Mouse (Mus musculus) midbrain, embryonic 12.5 days (tissue): ENCODE data around the gene Coq4. TPM values are rescaled to one million over a fixed set of nuclear protein-coding genes. Genes with fewer than 3 reads are reported as not detected.

Experiments used
- ATAC-seq: fragments of 200-750 bp; cut with Nextera tagmentation; 2 replicates; pipeline ENCODE4 v1.8.0; 2017; ENCODE audit warnings: low read depth, moderate TSS enrichment, moderate library complexity; ENCODE audit not compliant: low FRiP score
- H3K27ac ChIP-seq: fragments of 300-500 bp; sonication (generic); replicated peaks from 2 replicates; pipeline ENCODE4 v1.5.1; 2016; ENCODE audit warnings: mild to moderate bottlenecking
- H3K27me3 ChIP-seq: fragments of 300-500 bp; sonication (generic); 2 replicates; pipeline ENCODE4 v1.6.1; 2016; ENCODE audit warnings: mild to moderate bottlenecking
- H3K36me3 ChIP-seq: fragments of 300-500 bp; sonication (generic); 2 replicates; pipeline ENCODE4 v1.6.1; 2016
- H3K4me1 ChIP-seq: fragments of 300-500 bp; sonication (generic); 2 replicates; pipeline ENCODE4 v1.6.1; 2016
- H3K4me2 ChIP-seq: fragments of 300-500 bp; sonication (generic); replicated peaks from 2 replicates; pipeline ENCODE4 v1.6.1; 2016; ENCODE audit warnings: mild to moderate bottlenecking, moderate library complexity
- H3K4me3 ChIP-seq: fragments of 300-500 bp; sonication (generic); 2 replicates; pipeline ENCODE4 v1.5.1; 2016; ENCODE audit warnings: mild to moderate bottlenecking
- H3K9ac ChIP-seq: fragments of 300-500 bp; sonication (generic); replicated peaks from 2 replicates; pipeline ENCODE4 v1.6.1; 2016; ENCODE audit warnings: mild to moderate bottlenecking, moderate library complexity
- H3K9me3 ChIP-seq: fragments of 300-500 bp; sonication (generic); 2 replicates; pipeline ENCODE4 v1.6.1; 2016; ENCODE audit warnings: mild to moderate bottlenecking
- WGBS: fragments of 180-500 bp; shearing (Covaris S2); methylation state at CpG from one replicate; pipeline ENCODE4 v1.1.7; 2016; 5-methylcytosine and 5-hydroxymethylcytosine counted together
- polyA plus RNA-seq: library from polyadenylated mRNA; unstranded; fragments of >200 nt; fragmentation: Nextera tagmentation; extraction: Ambion mirVana; gene quantifications from 2 replicates; pipeline ENCODE4 v1.2.1, GENCODE M21; 2016

Coq4 gene
- polyA plus RNA-seq, result 25.0 and 33.2 TPM in 2 replicates

- Histone ChIP-seq H3K4me1 (peaks cover 17% of the 10 kb centered on the region), H3K36me3 (peaks cover 63% of the 10 kb centered on the region), H3K27ac (peak within 1 kb of the TSS; percentile 63), H3K27me3 (no peaks in the 10 kb centered on the region), H3K4me2 (peak within 1 kb of the TSS; percentile 81), H3K4me3 (peak within 1 kb of the TSS; percentile 84), H3K9ac (peak within 1 kb of the TSS; percentile 79), H3K9me3 (no peaks in the 10 kb centered on the region)
- peak; percentile 76; the same call in 1 of the 2 replicates for ATAC-seq
- 2% methylated on average over 31 of the region's 31 CpGs for WGBS
These were observed at the start of gene Coq4 for GRCm38 (mm10) chr2:29787104-29787917. Gene Coq4 (plus strand): TSS chr2:29787493.

- WGBS, result 61% methylated on average over 4 of the region's 4 CpGs
- Histone ChIP-seq H3K27me3 (no peaks in the 10 kb centered on the region), H3K27ac (no peak overlapping the region; the same call in 1 of the 2 replicates), H3K9me3 (no peaks in the 10 kb centered on the region), H3K4me3 (no peak overlapping the region), H3K9ac (no peak overlapping the region), H3K36me3 (peaks cover 65% of the 10 kb centered on the region), H3K4me2 (no peak overlapping the region), H3K4me1 (no peaks in the 10 kb centered on the region)
- no peak for ATAC-seq
These were observed 48.5 kb upstream of the Coq4 start for GRCm38 (mm10) chr2:29738799-29739198.

- Histone ChIP-seq H3K9me3 (no peaks in the 10 kb centered on the region), H3K4me3 (no peak overlapping the region), H3K27me3 (no peaks in the 10 kb centered on the region), H3K27ac (no peak overlapping the region; the same call in 1 of the 2 replicates), H3K9ac (no peak overlapping the region), H3K4me1 (no peaks in the 10 kb centered on the region), H3K36me3 (peaks cover 59% of the 10 kb centered on the region), H3K4me2 (no peak overlapping the region)
- ATAC-seq, result no peak
- WGBS, result 79% methylated on average over 5 of the region's 5 CpGs
These were observed 47.9 kb upstream of the Coq4 start for GRCm38 (mm10) chr2:29739368-29739767.

- ATAC-seq, result no peak
- peaks cover 41% of the 10 kb centered on the region for H3K36me3 ChIP-seq
- H3K4me2 ChIP-seq, result no peak overlapping the region
- H3K27me3 ChIP-seq, result peaks cover 15% of the 10 kb centered on the region
- no peak overlapping the region for H3K9ac ChIP-seq
- no peaks in the 10 kb centered on the region for H3K4me1 ChIP-seq
- no peak overlapping the region for H3K27ac ChIP-seq
- no peaks in the 10 kb centered on the region for H3K9me3 ChIP-seq
- 94% methylated on average over 6 of the region's 6 CpGs for WGBS
- no peak overlapping the region for H3K4me3 ChIP-seq
These were observed 46.1 kb upstream of the Coq4 start for GRCm38 (mm10) chr2:29741207-29741606.

- no peak overlapping the region for H3K27ac ChIP-seq
- WGBS, result 96% methylated on average over 6 of the region's 6 CpGs
- peaks cover 6% of the 10 kb centered on the region for H3K4me1 ChIP-seq
- no peak for ATAC-seq
- H3K4me2 ChIP-seq, result no peak overlapping the region
- peaks cover 44% of the 10 kb centered on the region for H3K27me3 ChIP-seq
- peaks cover 10% of the 10 kb centered on the region for H3K36me3 ChIP-seq
- H3K4me3 ChIP-seq, result no peak overlapping the region
- H3K9me3 ChIP-seq, result no peaks in the 10 kb centered on the region
- H3K9ac ChIP-seq, result no peak overlapping the region
These were observed 43.0 kb upstream of the Coq4 start for GRCm38 (mm10) chr2:29744256-29744655.

GRCm38 (mm10) chr2:29747188-29747782, 40.0 kb upstream of the Coq4 start:
- peaks cover 72% of the 10 kb centered on the region for H3K27me3 ChIP-seq
- no peaks in the 10 kb centered on the region for H3K36me3 ChIP-seq
- H3K27ac ChIP-seq, result no peak overlapping the region
- peak overlapping the region; percentile 69 for H3K4me2 ChIP-seq
- peak overlapping the region; percentile 41 for H3K4me3 ChIP-seq
- 3% methylated on average over 50 of the region's 50 CpGs for WGBS
- peak overlapping the region; percentile 66 for H3K9ac ChIP-seq
- H3K4me1 ChIP-seq, result peaks cover 19% of the 10 kb centered on the region
- H3K9me3 ChIP-seq, result no peaks in the 10 kb centered on the region
- no peak for ATAC-seq

GRCm38 (mm10) chr2:29747852-29748251, 39.4 kb upstream of the Coq4 start:
- Histone ChIP-seq H3K9me3 (no peaks in the 10 kb centered on the region), H3K9ac (no peak overlapping the region), H3K4me2 (no peak overlapping the region), H3K36me3 (no peaks in the 10 kb centered on the region), H3K27ac (no peak overlapping the region), H3K4me1 (peaks cover 19% of the 10 kb centered on the region), H3K27me3 (peaks cover 77% of the 10 kb centered on the region), H3K4me3 (no peak overlapping the region; the same call in 1 of the 2 replicates)
- ATAC-seq, result no peak
- WGBS, result 54% methylated on average over 5 of the region's 5 CpGs

- Histone ChIP-seq H3K9ac (no peak overlapping the region), H3K27me3 (peaks cover 83% of the 10 kb centered on the region), H3K4me1 (peaks cover 19% of the 10 kb centered on the region), H3K27ac (no peak overlapping the region), H3K4me2 (no peak overlapping the region), H3K9me3 (no peaks in the 10 kb centered on the region), H3K4me3 (no peak overlapping the region), H3K36me3 (no peaks in the 10 kb centered on the region)
- ATAC-seq, result no peak
- WGBS, result 89% methylated on average over 4 of the region's 4 CpGs
These were observed 38.8 kb upstream of the Coq4 start for GRCm38 (mm10) chr2:29748499-29748898.

GRCm38 (mm10) chr2:29751497-29751896, 35.8 kb upstream of the Coq4 start, which contains the start of gene Gm13420:
Gene Gm13420 (minus strand): TSS chr2:29751685.
- WGBS, result 5% methylated on average over 28 of the region's 28 CpGs
- no peak within 1 kb of the TSS for H3K27ac ChIP-seq

GRCm38 (mm10) chr2:29752397-29752796, 34.9 kb upstream of the Coq4 start:
- no peak overlapping the region for H3K9ac ChIP-seq
- H3K27ac ChIP-seq, result no peak overlapping the region
- peaks cover 14% of the 10 kb centered on the region for H3K4me1 ChIP-seq
- no peaks in the 10 kb centered on the region for H3K9me3 ChIP-seq
- no peak overlapping the region for H3K4me3 ChIP-seq
- peaks cover 56% of the 10 kb centered on the region for H3K27me3 ChIP-seq
- H3K36me3 ChIP-seq, result no peaks in the 10 kb centered on the region
- no peak overlapping the region for H3K4me2 ChIP-seq
- no peak for ATAC-seq
- WGBS, result 86% methylated on average over 5 of the region's 5 CpGs

More at GRCm38 (mm10) chr2:29751497-29751896, 35.8 kb upstream of the Coq4 start, which contains the start of gene Gm13420:
- H3K9me3 ChIP-seq, result no peaks in the 10 kb centered on the region
- peaks cover 65% of the 10 kb centered on the region for H3K27me3 ChIP-seq
- H3K36me3 ChIP-seq, result no peaks in the 10 kb centered on the region
- peak within 1 kb of the TSS; percentile 19; the same call in 1 of the 2 replicates for H3K4me3 ChIP-seq
- peaks cover 19% of the 10 kb centered on the region for H3K4me1 ChIP-seq
- peak within 1 kb of the TSS; percentile 36 for H3K4me2 ChIP-seq
- no peak within 1 kb of the TSS for H3K9ac ChIP-seq
- ATAC-seq, result no peak

- ATAC-seq, result no peak
- Histone ChIP-seq H3K27ac (no peak overlapping the region), H3K36me3 (no peaks in the 10 kb centered on the region)
These were observed 31.6 kb upstream of the Coq4 start for GRCm38 (mm10) chr2:29755693-29756092.

GRCm38 (mm10) chr2:29764831-29765230, 22.5 kb upstream of the Coq4 start:
- peak; percentile 62 for ATAC-seq
- 5% methylated on average over 1 of the region's 1 CpGs for WGBS

More at GRCm38 (mm10) chr2:29755693-29756092, 31.6 kb upstream of the Coq4 start:
- no peak overlapping the region for H3K9ac ChIP-seq
- peaks cover 11% of the 10 kb centered on the region for H3K4me1 ChIP-seq
- no peak overlapping the region for H3K4me3 ChIP-seq
- no peaks in the 10 kb centered on the region for H3K9me3 ChIP-seq
- H3K4me2 ChIP-seq, result no peak overlapping the region
- peaks cover 27% of the 10 kb centered on the region for H3K27me3 ChIP-seq

More at GRCm38 (mm10) chr2:29764831-29765230, 22.5 kb upstream of the Coq4 start:
- Histone ChIP-seq H3K27me3 (no peaks in the 10 kb centered on the region), H3K9ac (no peak overlapping the region), H3K4me1 (no peaks in the 10 kb centered on the region), H3K27ac (no peak overlapping the region), H3K36me3 (no peaks in the 10 kb centered on the region), H3K4me2 (no peak overlapping the region), H3K4me3 (no peak overlapping the region), H3K9me3 (no peaks in the 10 kb centered on the region)
